Mouse (Mus musculus) colon, adult 2 months (tissue): Measurements from ENCODE around the gene Chtop. TPM values are rescaled to one million over a fixed set of nuclear protein-coding genes. Genes with fewer than 3 reads are reported as not detected.

Source experiments
- polyA plus RNA-seq: library from polyadenylated mRNA; depleted of rRNA; stranded (reverse); fragments of >200 nt; gene quantifications from 2 replicates; pipeline ENCODE4 v1.2.3, GENCODE M21; 2012; rRNA removed

The Chtop gene
- polyA plus RNA-seq, result 29.8 and 34.1 TPM in 2 replicates

DNA sequence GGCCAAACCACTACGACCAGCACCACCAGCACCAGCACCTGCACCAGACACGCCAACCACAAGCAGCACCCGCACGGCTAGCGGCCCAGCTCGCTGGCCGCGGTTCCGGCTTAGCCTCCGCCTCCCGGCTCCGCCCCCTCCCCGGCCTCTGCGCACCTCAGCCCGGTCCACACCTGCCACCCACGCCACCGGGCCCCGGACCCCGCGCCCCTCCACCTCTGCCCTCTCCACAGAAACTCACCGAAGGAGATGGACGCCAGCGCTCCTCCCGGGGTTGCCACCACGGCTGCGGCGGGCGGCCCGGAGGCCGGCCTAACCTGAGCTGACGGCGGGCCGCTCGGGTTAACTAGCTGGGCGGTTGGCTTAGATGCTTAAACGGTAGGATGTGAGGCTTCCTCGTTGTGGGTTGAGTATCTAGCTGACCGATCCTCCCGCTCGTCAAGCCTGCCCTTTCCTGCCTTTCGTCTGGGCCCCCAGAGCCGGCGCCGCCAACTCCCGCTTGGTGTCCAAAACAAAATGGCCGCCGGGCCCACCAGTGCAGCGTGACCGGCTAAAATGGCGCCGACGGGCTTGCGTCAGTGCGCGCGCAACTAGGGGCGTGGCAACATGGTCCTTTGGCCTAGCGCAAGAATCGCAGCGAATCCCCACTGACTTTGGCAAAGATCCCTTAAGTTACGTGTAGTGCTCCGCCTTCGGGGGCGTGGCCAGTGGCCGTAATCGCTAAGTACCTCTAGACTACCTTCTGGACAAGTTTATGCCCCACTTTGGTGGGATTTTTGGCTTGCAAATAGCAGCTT lies at the start of gene Chtop:
Chtop (minus strand) TSS at position 549 of the 797 bp plus-strand sequence.

GRCm38 (mm10) chr3:90537141-90537904 lies 28.0 kb upstream of the Chtop start, which contains the start of gene S100a16:
Gene S100a16 (plus strand): TSS chr3:90537254.

GRCm38 (mm10) chr3:90526580-90526979 lies 17.3 kb upstream of the Chtop start, which contains the start of gene S100a14:
Gene S100a14 (plus strand): TSS chr3:90526856.

DNA sequence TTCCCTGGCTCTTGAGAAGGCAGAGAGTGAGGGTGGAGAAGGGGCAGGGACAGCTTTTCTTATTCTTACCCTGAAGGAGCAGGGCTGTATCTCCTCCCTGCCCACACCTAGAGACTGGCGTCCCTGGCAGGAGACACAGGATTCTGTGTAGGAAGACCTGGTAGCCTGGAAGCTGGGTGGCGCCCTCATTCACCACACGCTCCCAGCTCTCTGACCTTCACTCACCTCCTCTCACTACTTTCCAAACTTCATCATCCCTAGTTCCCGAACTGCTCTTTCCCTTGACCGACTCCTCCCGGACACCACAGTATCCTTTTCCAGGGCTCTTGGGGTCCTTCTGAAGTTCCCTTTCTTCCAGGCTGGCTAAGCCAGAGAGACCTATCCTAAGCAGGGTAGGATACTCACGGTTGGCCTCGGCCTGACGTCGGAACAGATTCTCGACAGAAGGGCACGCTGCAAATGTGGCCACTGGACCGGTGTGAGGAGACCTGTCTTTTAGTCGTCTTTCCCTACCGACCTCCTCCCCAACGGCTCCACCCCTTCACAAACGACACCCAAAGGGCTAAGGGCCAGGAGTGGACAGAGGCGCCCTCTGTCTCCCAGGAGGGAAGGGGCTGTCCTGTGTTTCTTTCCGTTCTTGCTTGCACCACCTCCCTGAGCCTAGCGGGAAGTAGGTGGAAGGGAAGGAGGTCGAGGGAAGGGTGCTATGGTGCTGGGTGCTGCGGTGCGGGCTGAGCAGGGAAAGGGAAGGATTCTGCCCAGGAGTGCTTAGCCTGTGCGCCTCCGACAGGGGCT lies 4.7 kb upstream of the Chtop start, which contains the start of the genes S100a1 and S100a13:
S100a1 (minus strand) TSS at position 597 of the 795 bp plus-strand sequence.
S100a13 (plus strand) TSS at position 640 of the 795 bp plus-strand sequence.

GRCm38 (mm10) chr3:90490696-90491256 lies 18.5 kb downstream of the Chtop start, which contains the start of gene Snapin:
Gene Snapin (minus strand): TSS chr3:90491033.

GRCm38 (mm10) chr3:90475831-90476611 lies 33.3 kb downstream of the Chtop start, which contains the start of gene Ilf2:
Gene Ilf2 (plus strand): TSS chr3:90476126.

GRCm38 (mm10) chr3:90465686-90466310 lies 43.5 kb downstream of the Chtop start, which contains the start of gene Npr1:
Gene Npr1 (minus strand): TSS chr3:90465866.

Other genes with a start within 250 kb of the Chtop start
- gene Dennd4b, start 244.3 kb downstream of the Chtop start, polyA plus RNA-seq, result 11.9 and 15.7 TPM in 2 replicates
- gene Gatad2b, start 216.3 kb downstream of the Chtop start, polyA plus RNA-seq, result 12.9 and 16.4 TPM in 2 replicates
- 11.7 and 12.2 TPM in 2 replicates for gene Slc27a3, start 119.6 kb downstream of the Chtop start, polyA plus RNA-seq
- 24.1 and 28.2 TPM in 2 replicates for gene Ints3, start 75.9 kb downstream of the Chtop start, polyA plus RNA-seq
- gene Npr1, start 43.6 kb downstream of the Chtop start, polyA plus RNA-seq, result 7.2 and 7.4 TPM in 2 replicates
- gene Ilf2, start 33.4 kb downstream of the Chtop start, polyA plus RNA-seq, result 10.1 and 10.5 TPM in 2 replicates
- 14.8 and 15.0 TPM in 2 replicates for gene Snapin, start 18.5 kb downstream of the Chtop start, polyA plus RNA-seq
- gene S100a1, start 4.9 kb upstream of the Chtop start, polyA plus RNA-seq, result 199 and 230 TPM in 2 replicates
- 61.5 and 65.1 TPM in 2 replicates for gene S100a13, start 4.9 kb upstream of the Chtop start, polyA plus RNA-seq
- 29.0 and 52.1 TPM in 2 replicates for gene S100a14, start 17.4 kb upstream of the Chtop start, polyA plus RNA-seq
- 267 and 284 TPM in 2 replicates for gene S100a16, start 27.8 kb upstream of the Chtop start, polyA plus RNA-seq
- 0.41 and 0.50 TPM in 2 replicates for gene S100a3, start 51.1 kb upstream of the Chtop start, polyA plus RNA-seq
- gene S100a2, start 80.7 kb upstream of the Chtop start, polyA plus RNA-seq, result not detected in 2 replicates
- gene Gm42674, start 92.4 kb upstream of the Chtop start, polyA plus RNA-seq, result not detected in 2 replicates
- 10.2 and 12.3 TPM in 2 replicates for gene S100a4, start 94.3 kb upstream of the Chtop start, polyA plus RNA-seq
- gene S100a5, start 99.0 kb upstream of the Chtop start, polyA plus RNA-seq, result not detected in 2 replicates
- gene S100a6, start 103.4 kb upstream of the Chtop start, polyA plus RNA-seq, result 1,904 and 2,022 TPM in 2 replicates
- gene S100a7a, start 144.5 kb upstream of the Chtop start, polyA plus RNA-seq, result 0.54 and 0.59 TPM in 2 replicates
- not detected in 2 replicates for gene S100a8, start 159.5 kb upstream of the Chtop start, polyA plus RNA-seq
- 0.49 TPM in 1 of 2 replicates, not detected in the other for gene S100a9, start 186.2 kb upstream of the Chtop start, polyA plus RNA-seq
- gene Pglyrp4, start 217.4 kb upstream of the Chtop start, polyA plus RNA-seq, result not detected in 2 replicates